Comparison of ENCODE assay signal across 8 mouse cellular contexts in genomic region chr1:131523794-131524193, GRCm38 (mm10). TPM values are rescaled to one million over a fixed set of nuclear protein-coding genes. Genes with fewer than 3 reads are reported as not detected.
DNase-seq lines count a peak whose midpoint lies in the region; ATAC-seq and TF ChIP-seq lines count a peak whose summit lies in the region.

No protein-coding gene starts in this region.

- peak overlapping the region; percentile 75 for H3K4me3 ChIP-seq in heart, embryonic 12.5 days
- peak overlapping the region; percentile 73 for H3K4me3 ChIP-seq in bone marrow macrophage, adult 2 months (ENCODE audit: insufficient read depth, low read length)
- H3K4me3 ChIP-seq in forebrain, postnatal 0 days (ENCODE audit: low read depth, low read length): peak overlapping the region; percentile 75
- H3K4me3 ChIP-seq in midbrain, embryonic 10.5 days: peak overlapping the region; percentile 91

- no peaks in the 10 kb centered on the region for H3K9me3 ChIP-seq in heart, embryonic 12.5 days (replicated peaks)
- no peaks in the 10 kb centered on the region for H3K9me3 ChIP-seq in forebrain, postnatal 0 days (ENCODE audit: low read length)
- H3K9me3 ChIP-seq in midbrain, embryonic 10.5 days (replicated peaks): no peaks in the 10 kb centered on the region

- no peaks in the 10 kb centered on the region for H3K36me3 ChIP-seq in heart, embryonic 12.5 days
- no peaks in the 10 kb centered on the region for H3K36me3 ChIP-seq in forebrain, postnatal 0 days (ENCODE audit: insufficient read depth)
- no peaks in the 10 kb centered on the region for H3K36me3 ChIP-seq in midbrain, embryonic 10.5 days

- no peak for TF ChIP-seq POLR2A in bone marrow macrophage, adult 2 months (IDR thresholded peaks at IDR 0.05; ENCODE audit: borderline replicate concordance, low read depth, low read length)

- WGBS in heart, embryonic 12.5 days: 32% methylated on average over 3 of the region's 3 CpGs
- WGBS in forebrain, postnatal 0 days: 11% methylated on average over 3 of the region's 3 CpGs
- WGBS in midbrain, embryonic 10.5 days: 56% methylated on average over 3 of the region's 3 CpGs

- peaks cover 46% of the 10 kb centered on the region for H3K4me1 ChIP-seq in heart, embryonic 12.5 days (replicated peaks)
- H3K4me1 ChIP-seq in bone marrow macrophage, adult 2 months (ENCODE audit: control insufficient read depth, insufficient read depth, low read length): peaks cover 29% of the 10 kb centered on the region
- H3K4me1 ChIP-seq in forebrain, postnatal 0 days (ENCODE audit: insufficient read depth): peaks cover 32% of the 10 kb centered on the region
- peaks cover 58% of the 10 kb centered on the region for H3K4me1 ChIP-seq in midbrain, embryonic 10.5 days

- H3K4me2 ChIP-seq in heart, embryonic 12.5 days: peak overlapping the region; percentile 90
- H3K4me2 ChIP-seq in forebrain, postnatal 0 days (ENCODE audit: low read depth): peak overlapping the region; percentile 77

- no peaks in the 10 kb centered on the region for H3K27me3 ChIP-seq in heart, embryonic 12.5 days (replicated peaks)
- H3K27me3 ChIP-seq in forebrain, postnatal 0 days (ENCODE audit: insufficient read depth, low read length): no peaks in the 10 kb centered on the region
- no peaks in the 10 kb centered on the region for H3K27me3 ChIP-seq in midbrain, embryonic 10.5 days (ENCODE audit: low read depth, poor library complexity, severe bottlenecking)

- no peak for DNase-seq in heart, postnatal 4 days
- peak; percentile 57 for DNase-seq in forebrain, postnatal 0 days
- DNase-seq in midbrain, embryonic 10.5 days (ENCODE audit: low spot score): no peak
- no peak for DNase-seq in frontal cortex, adult 2 months (ENCODE audit: extremely low spot score in 1 of 2, low spot score in 1 of 2)
- DNase-seq in natural killer cell, adult 2 months (ENCODE audit: low spot score in 2 of 2): no peak

- no peak for TF ChIP-seq CTCF in bone marrow macrophage, adult 2 months (IDR thresholded peaks at IDR 0.05; ENCODE audit: low read depth, low read length)
- no peak for TF ChIP-seq CTCF in forebrain, postnatal 0 days (IDR thresholded peaks at IDR 0.05; ENCODE audit: low read depth)

- no peak overlapping the region for H3K27ac ChIP-seq in heart, embryonic 12.5 days (ENCODE audit: poor library complexity, severe bottlenecking)
- H3K27ac ChIP-seq in bone marrow macrophage, adult 2 months (ENCODE audit: insufficient read depth, low read depth, low read length): no peak overlapping the region
- peak overlapping the region; percentile 91 for H3K27ac ChIP-seq in forebrain, postnatal 0 days (ENCODE audit: low read depth, low read length)
- H3K27ac ChIP-seq in midbrain, embryonic 10.5 days (replicated peaks): no peak overlapping the region; the same call in 1 of the 2 replicates

- peak overlapping the region; percentile 26; the same call in 1 of the 2 replicates for H3K9ac ChIP-seq in heart, embryonic 12.5 days
- peak overlapping the region; percentile 80 for H3K9ac ChIP-seq in forebrain, postnatal 0 days

- ATAC-seq in heart, embryonic 12.5 days (ENCODE audit: insufficient number of reproducible peaks, low FRiP score): no peak
- no peak for ATAC-seq in forebrain, postnatal 0 days
- ATAC-seq in monocyte, adult 5-6 weeks (replicated peaks; ENCODE audit: insufficient number of reproducible peaks, low FRiP score, low TSS enrichment, poor library complexity, severe bottlenecking): no peak

RNA-seq across cellular contexts. Expression of gene Srgap2, which starts 3.4 kb away (rescaled TPM):
- 18.6 and 24.3 TPM in 2 replicates for polyA plus RNA-seq in heart, embryonic 12.5 days (2016; fragmentation: Nextera tagmentation; extraction: Ambion mirVana)
- total RNA-seq in heart, postnatal 4 days (2021): 10 to 100 TPM; 34.2 to 40.4 TPM
- polyA plus RNA-seq in bone marrow macrophage, adult 2 months (2012; ENCODE audit: insufficient read depth, insufficient read length, missing spikeins): 173 and 188 TPM in 2 replicates
- total RNA-seq in forebrain, postnatal 0 days (2014; rRNA removed): 61.1 and 68.4 TPM in 2 replicates
- 17.0 and 28.1 TPM in 2 replicates for polyA plus RNA-seq in forebrain, postnatal 0 days (2015; fragmentation: Nextera tagmentation; extraction: Ambion mirVana)
- 16.9 and 18.7 TPM in 2 replicates for polyA plus RNA-seq in midbrain, embryonic 10.5 days (2016; fragmentation: Nextera tagmentation; extraction: Ambion mirVana)
- polyA plus RNA-seq in frontal cortex, adult 2 months (2012; rRNA removed): 42.7 and 48.4 TPM in 2 replicates
- total RNA-seq in monocyte, adult 5-6 weeks (2017): 13.8 to 37.1 TPM (median 27.7 TPM) in 3 replicates

RNA-seq across cellular contexts. Expression of gene Fam72a, which starts 3.9 kb away (rescaled TPM):
- 3.2 and 3.4 TPM in 2 replicates for polyA plus RNA-seq in heart, embryonic 12.5 days (2016; fragmentation: Nextera tagmentation; extraction: Ambion mirVana)
- total RNA-seq in heart, postnatal 4 days (2021): 1 to 10 TPM; 1.2 to 1.8 TPM
- polyA plus RNA-seq in bone marrow macrophage, adult 2 months (2012; ENCODE audit: insufficient read depth, insufficient read length, missing spikeins): 3.0 and 4.2 TPM in 2 replicates
- 0.38 and 1.5 TPM in 2 replicates for total RNA-seq in forebrain, postnatal 0 days (2014; rRNA removed)
- polyA plus RNA-seq in forebrain, postnatal 0 days (2015; fragmentation: Nextera tagmentation; extraction: Ambion mirVana): 0.86 and 1.2 TPM in 2 replicates
- 4.4 and 5.7 TPM in 2 replicates for polyA plus RNA-seq in midbrain, embryonic 10.5 days (2016; fragmentation: Nextera tagmentation; extraction: Ambion mirVana)
- polyA plus RNA-seq in frontal cortex, adult 2 months (2012; rRNA removed): 0.90 TPM in 2 replicates
- total RNA-seq in monocyte, adult 5-6 weeks (2017): 0.48 to 0.87 TPM (median 0.75 TPM) in 3 replicates
